Mouse (Mus musculus) thymus, postnatal 10 days (tissue): ENCODE results near the gene Crb3.

Source experiments
- DNase-seq, 2 experiments: peaks; one replicate each; pipeline ENCODE4 v3.0.0; 2021; ENCODE audit warnings: low spot score in 2 of 2

Gene Crb3

GRCm38 (mm10) chr17:57062011-57062521 lies 3.2 kb downstream of the Crb3 start:
- DNase-seq, result peak; percentile 37 to 42

- DNase-seq, result no peak
Measured at GRCm38 (mm10) chr17:57062548-57062947, 3.6 kb downstream of the Crb3 start.

DNA sequence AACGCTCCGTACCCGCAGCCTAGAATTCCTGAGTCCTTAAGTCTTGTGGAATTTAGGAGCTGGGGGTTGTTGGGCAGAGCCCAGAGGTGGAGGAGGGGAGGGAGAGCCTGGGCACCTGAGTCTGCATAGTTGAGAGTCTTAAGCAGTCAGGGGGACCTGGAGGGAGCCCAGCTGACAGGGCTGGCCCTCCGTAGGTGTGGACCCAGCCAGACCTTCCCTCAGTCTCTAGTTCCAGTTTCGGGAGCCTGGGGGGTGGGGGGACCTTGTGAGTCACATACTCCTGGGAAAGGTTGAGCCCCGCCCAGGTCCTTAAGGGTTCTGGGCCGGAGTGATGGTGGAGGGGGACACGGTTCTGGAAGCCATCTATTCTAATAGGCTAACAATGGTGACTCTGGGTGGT lies 4.1 kb downstream of the Crb3 start:
- no peak for DNase-seq

DNA sequence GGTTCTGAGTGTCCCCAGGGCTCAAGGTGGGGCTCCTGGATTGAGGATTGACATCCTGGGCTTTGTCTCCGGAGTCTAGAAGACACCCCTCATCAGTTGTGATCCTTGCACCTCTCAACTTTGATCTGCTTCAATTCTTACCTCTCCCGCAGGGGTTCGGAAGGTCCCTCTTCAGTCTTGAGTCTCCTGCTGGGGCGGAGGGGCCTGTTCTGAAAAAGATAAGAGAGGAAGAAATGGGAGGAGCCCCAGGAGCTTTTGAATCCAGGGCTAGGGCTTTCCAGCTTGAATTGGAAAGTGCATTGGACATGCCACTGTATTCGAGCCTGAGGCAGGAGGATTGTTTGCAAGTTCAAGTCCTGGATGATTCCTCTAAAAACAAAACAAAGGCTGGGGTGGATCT lies 8.0 kb downstream of the Crb3 start:
- no peak for DNase-seq

DNA sequence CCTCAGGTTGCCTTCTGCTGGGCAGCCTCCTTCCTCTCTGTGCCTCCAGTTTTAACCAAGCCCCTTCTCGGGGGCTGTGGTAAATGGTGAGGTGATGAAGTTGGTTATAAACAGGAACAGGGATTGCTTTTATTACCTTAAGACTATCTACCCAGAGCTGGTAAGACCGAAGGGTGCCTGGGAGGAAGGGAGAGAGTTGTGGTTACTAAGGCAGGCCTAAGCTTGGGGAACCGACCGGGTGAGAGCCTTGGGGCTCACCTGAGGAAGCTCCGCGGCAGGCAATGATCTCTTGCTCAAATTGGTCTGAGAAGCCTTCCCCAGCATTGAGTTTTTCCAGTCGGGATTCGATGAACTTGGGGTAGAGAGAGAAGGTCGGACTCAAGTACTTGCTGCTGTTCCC lies 11.4 kb downstream of the Crb3 start:
- no peak for DNase-seq

DNA sequence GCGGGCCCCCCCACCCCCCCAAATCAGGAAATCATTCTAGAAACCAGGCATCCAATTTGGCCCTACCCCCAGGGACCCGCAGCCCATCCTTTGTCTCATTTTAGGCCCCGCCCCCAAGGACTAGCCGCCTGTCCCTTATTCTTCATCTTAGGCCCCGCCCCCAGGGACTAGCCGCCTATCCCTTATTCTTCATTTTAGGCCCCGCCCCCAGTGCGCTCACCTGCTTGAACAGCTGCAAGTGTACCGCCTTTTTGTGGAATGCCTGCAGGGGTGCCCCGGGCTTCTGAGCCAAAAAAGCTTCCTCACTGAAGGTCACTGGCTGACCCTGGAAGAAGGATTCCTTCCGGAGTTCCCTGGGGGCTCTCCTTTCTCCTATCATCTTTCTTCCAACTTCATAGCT lies 11.8 kb downstream of the Crb3 start:
- DNase-seq, result peak; percentile 25 to 43

DNA sequence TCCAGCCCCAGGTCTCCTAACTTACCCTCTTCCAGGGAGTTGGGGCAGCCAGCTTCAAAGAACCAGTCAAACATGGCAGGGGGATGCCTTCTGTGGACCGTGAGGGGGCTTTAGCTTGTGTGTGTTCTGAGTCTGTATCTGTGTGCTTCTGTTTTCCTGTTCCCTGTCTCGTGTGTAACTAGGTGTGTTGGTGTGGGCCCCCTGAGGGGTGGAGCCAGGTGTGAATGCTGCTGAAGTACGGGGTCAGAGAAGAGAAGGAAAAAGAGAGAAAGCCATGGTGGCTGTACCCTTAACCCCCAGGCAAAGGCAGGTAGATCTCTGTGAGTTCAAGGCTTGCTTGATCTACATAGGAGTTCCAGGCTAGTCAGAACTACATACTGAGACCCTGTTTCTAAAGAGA lies 18.0 kb downstream of the Crb3 start:
- DNase-seq, result peak in 1 of 2 experiments; percentile 35

DNA sequence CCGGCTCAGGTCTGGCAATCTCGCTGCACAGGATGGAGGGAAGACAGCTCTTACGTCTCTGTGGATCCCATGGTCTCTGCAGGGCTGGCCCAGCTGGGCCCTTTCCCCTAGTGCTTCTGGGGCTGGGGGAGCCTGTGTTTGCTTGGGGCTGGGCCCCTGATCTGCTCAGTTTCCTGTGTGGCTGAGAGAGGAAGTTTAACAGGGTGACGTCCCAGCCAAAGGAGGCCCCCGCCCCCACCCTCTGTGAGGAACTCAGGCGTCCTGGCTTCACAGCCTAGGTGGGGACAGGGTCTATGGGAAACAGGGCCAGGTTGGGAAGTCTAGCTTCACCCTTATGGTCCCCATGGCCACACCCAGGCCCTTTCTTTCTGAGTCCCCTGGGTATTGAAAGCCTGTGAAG lies 19.4 kb downstream of the Crb3 start, which contains the start of gene Dennd1c:
Dennd1c (minus strand) TSS at position 179 of the 400 bp plus-strand sequence.
- peak; percentile 81 to 85 for DNase-seq

DNA sequence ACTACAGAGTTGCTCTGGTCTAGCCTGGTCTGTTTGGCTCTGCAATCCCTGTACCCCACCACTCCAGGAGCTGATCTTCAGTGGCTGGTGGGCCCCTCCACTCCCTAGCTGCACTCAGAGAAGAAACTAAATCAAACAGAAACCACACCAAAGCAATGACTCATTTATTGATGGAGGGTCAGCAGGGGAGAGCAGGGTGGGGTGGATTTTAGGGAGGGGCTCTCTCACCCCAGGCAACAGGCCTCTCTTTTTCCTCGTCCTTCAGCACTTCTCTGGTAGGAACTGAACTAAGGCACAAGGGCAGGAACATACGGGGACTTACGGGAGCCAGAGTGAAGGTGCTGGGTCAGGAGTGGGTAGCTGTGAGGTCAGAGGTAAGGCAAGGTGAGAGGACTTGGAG lies 21.0 kb downstream of the Crb3 start:
- no peak for DNase-seq

GRCm38 (mm10) chr17:57081234-57081842 lies 22.4 kb downstream of the Crb3 start:
- DNase-seq, result no peak

DNA sequence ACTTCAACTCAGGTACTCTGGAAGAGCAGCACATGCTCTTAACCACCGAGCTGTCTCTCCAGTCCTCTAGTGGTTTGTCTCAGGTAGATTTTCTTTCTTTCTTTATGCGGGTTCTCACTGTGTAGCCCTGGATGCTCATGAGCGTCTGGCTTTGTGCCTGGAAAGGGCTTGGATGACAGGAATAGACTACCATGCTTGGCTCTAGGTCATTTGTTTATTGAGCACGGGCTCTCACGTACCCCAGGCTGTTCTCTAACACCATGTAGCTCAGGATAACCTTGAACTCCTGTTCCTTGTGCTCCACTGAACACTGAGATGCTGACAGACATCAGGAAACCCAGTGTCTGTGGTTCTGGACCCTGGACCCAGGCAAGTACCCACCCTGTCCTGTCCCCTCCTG lies 23.6 kb downstream of the Crb3 start:
- no peak for DNase-seq

DNA sequence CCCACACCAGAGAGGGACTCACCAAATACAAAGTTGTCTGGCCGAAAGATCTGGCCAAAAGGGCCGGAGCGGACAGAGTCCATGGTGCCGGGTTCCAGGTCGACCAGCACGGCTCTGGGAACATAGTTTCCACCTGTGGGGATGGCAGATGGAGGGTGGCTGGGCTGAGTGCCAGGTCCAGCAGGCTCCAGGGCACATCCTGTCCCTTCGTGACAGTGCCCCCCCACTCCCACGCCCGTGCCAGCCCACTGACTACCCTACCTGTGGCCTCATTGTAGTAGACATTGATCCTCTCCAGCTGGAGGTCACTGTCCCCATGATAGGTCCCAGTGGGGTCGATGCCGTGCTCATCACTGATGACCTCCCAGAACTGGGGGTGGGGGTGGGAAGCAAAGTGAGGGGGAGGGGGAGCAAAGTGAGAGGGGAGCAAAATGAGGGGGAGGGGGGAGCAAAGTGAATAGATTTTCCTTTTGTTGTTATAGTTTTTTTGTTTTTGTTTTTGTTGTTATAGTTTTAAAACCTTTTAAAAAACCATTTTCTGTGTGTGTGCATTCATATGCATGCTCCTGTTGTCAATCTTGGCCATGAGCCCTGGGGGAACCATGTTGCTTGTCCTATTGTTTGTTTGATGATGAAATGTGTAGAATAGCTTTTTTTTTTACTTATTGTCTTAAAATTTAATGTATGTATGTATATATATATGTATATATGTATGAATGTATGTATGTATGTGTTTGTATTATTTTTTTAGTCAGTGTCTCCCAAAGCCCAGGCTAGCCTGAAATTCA lies 27.3 kb downstream of the Crb3 start:
- no peak for DNase-seq

DNA sequence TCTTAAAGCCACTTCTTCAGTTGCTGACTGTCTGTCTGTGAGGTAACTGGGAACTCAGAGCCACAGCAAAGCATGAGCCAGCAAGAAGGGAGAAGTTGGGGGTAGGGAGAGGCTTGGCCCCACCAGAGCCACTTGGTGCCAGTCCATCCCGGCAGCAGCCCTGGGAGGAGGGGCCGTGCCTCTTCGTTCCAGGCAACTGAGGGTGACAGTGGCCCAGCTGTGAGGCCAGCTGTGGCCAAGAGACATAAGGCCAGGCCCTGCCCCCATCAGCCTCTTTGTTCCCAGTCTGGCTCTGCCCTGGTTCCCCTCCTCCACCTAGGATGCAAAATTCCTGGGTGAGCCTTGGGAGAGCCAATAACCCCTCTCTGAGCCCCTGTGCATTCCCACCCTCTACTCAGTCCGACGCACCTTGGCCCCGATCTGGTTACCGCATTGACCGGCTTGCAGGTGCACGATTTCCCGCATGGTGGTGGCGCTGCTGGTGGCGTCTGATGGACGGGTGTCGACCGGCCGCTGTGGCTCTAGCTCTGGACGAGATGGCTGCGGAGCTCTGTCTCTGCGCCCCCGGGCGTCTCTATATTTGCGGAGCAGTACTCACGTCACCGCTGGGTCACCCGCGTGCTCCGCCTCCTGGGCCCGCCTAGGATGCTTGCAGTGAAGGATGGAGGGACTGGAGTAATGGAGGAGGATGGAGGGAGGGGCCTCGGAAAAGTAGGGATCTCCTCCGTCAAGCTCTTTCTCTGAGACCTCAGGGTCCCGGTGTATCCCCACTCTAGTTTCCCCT lies 28.3 kb downstream of the Crb3 start, which contains the start of gene Tubb4a:
Tubb4a (minus strand) TSS at position 734 of the 784 bp plus-strand sequence.
- DNase-seq, result no peak

GRCm38 (mm10) chr17:57094222-57094621 lies 35.3 kb downstream of the Crb3 start:
- DNase-seq, result no peak

DNA sequence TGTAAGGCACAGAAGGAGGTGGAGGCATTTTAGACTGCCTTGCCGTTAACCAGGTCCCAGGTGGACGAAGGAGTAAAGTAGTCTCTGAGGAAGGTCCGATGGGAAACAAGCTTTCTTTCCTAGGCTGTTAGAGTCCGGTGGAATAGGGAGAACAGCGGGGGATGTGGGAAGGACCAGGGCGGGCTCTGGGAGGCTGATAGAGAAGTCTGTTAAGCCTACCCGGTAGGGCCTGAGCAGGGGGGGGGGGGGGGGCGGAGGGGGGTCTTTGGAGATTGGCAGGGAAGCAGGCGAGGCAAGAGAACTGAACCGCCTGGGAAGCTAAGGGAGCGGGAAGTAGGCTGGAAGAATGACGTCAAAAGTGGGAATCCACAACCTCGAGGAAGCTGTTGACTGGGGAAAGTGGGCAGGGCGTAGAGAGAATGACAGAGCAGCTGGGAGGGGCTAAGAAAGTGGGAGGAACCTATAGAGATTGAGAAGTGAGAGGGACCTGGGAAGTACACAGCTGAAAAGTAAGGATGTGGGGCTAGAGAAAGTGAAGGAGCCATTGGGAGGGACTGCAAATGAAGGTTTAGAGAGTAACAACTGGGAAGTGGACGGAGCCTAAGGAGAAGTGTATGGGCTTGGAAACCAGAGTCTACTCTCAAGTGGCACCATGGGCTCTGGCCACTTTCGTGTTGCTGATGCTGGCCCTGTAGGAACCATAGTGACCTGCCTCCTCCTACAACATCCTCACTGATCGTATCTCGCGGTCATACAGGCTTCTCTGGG lies 37.1 kb downstream of the Crb3 start:
- DNase-seq, result no peak

DNA sequence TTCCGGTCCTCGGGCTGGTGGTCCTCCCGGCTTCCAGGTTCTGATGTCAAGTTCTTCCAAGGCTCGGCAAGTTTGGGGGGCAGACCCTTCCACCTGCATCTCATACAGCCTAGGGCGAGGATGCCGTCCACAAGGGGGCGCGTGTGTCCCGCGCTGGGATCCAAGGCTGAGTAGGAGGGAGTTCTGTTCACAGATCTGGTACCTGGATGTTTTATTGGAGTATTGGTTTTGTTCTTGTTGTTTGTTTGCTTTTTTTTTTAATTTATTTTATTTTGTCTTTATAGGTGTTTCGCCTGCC lies 37.7 kb downstream of the Crb3 start:
- peak; percentile 80 to 95 for DNase-seq

DNA sequence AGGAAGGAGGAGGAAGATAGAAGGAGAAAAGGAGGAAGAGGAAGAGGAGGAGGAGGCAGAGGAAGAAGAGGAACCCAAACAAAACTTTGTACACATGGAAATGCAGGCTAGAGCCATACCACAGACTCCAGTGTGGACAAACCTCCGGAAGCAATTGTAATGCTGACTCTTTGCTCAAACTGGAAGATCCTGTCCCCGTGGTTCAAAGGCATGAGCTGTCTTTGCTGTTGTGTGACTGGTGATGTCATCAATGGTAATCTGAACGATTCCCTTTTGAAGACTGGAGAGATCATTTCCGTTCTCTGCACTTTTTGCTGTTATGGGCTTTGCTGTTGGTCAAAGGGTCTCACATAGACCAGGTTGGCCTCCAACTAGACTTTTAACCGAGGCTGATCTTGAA lies 39.4 kb downstream of the Crb3 start:
- no peak for DNase-seq

DNA sequence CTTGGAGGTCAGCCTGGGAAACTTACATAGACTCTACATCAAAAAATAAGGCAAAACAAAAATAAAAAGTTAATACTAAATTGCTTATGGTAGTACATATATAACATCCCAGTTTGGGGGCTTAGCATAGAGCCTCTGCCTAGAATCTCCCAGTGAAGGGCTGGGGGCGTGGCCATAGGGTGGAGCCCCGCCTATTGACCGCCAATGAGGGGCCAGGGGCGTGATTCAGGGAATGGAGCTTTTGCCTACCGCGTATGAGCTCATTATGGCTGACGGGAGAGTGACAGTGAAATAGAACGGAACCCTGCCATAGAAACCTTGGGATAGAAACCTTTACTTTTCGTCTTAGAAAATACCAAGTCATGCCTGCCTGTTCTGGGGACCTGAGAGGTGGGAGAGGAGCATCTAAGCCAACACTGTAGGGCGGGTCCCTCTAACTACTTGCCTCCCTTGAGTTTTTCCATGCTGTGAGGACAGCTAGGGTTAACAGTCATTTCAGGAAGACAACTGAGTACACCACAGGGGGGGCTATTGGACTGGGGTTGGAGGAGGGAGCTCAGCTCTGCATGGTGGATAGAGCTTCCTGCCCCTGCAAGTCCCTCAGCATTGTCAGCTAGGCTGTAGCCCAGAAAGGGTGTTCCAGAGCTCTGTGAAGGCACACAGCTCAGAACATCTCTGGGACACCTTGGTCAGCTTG lies 40.9 kb downstream of the Crb3 start:
- DNase-seq, result peak in 1 of 2 experiments; percentile 28

- no peak for DNase-seq
Measured at GRCm38 (mm10) chr17:57102276-57102675, 43.4 kb downstream of the Crb3 start.

DNA sequence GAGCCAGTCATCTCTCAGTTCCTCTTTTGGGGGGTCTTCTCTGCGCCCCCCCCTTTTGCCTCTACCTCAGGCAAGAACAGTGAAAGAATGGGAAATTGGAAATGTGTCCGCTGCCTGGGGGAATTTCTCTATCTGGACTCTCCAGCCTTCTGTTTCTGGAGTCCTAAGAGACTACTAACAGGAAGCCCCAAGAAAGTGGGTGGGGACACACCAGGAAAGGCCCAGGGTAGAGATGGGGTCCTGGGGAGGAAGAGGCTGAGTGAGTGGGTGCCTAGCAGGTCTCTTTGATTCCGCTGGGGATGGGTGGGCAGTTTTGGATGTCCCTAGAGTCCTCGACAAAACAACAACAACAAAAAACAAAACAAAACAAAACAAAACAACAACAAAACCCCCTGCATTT lies 45.6 kb downstream of the Crb3 start:
- no peak for DNase-seq
